ENCODE assay signal across 7 mouse cellular contexts in genomic region chr2:33559752-33560151, GRCm38 (mm10).
DNase-seq lines count a peak whose midpoint lies in the region; ATAC-seq and TF ChIP-seq lines count a peak whose summit lies in the region.

No protein-coding gene starts in this region.

- H3K27me3 ChIP-seq in embryonic facial prominence, embryonic 11.5 days (ENCODE audit: control insufficient read depth, insufficient read depth, low read length) = 0 out of 2 replicates have a peak, but pooled peaks cover 2% of the 10 kb centered on the region
- no peaks in the 10 kb centered on the region for H3K27me3 ChIP-seq in lung, postnatal 0 days (replicated peaks; ENCODE audit: insufficient read depth, low read length)
- no peaks in the 10 kb centered on the region for H3K27me3 ChIP-seq in splenic B cell, adult 2 months (ENCODE audit: control insufficient read depth, insufficient read depth, low read length, poor library complexity, severe bottlenecking)

- no peaks in the 10 kb centered on the region for H3K9me3 ChIP-seq in embryonic facial prominence, embryonic 11.5 days (replicated peaks; ENCODE audit: control insufficient read depth, low read length)
- H3K9me3 ChIP-seq in lung, postnatal 0 days (ENCODE audit: low read length) = no peaks in the 10 kb centered on the region

- peak; percentile 67 for DNase-seq in layer of hippocampus, adult 11-12 months (ENCODE audit: low spot score)
- no peak for DNase-seq in layer of hippocampus, adult 9-10 months (ENCODE audit: low spot score)
- DNase-seq in adrenal gland, adult 2 months = peak; percentile 27
- DNase-seq in embryonic facial prominence, embryonic 11.5 days (ENCODE audit: low spot score) = peak; percentile 66
- peak; percentile 45 to 46 for DNase-seq in kidney, postnatal 25 days
- DNase-seq in lung, postnatal 0 days (ENCODE audit: low spot score) = peak; percentile 38
- DNase-seq in splenic B cell, adult 2 months (ENCODE audit: low read depth, low spot score) = peak; percentile 44

- TF ChIP-seq EP300 in lung, postnatal 0 days (IDR thresholded peaks at IDR 0.05) = no peak

- no peak overlapping the region for H3K4me3 ChIP-seq in embryonic facial prominence, embryonic 11.5 days (ENCODE audit: low read depth, low read length)
- no peak overlapping the region for H3K4me3 ChIP-seq in lung, postnatal 0 days (ENCODE audit: low read depth, low read length)

- ATAC-seq in embryonic facial prominence, embryonic 11.5 days (replicated peaks; ENCODE audit: insufficient number of reproducible peaks, low FRiP score, low TSS enrichment, low read depth) = no peak
- no peak for ATAC-seq in lung, postnatal 0 days

- H3K36me3 ChIP-seq in embryonic facial prominence, embryonic 11.5 days (replicated peaks; ENCODE audit: control insufficient read depth, insufficient read depth, low read depth, low read length) = no peaks in the 10 kb centered on the region
- no peaks in the 10 kb centered on the region for H3K36me3 ChIP-seq in lung, postnatal 0 days (ENCODE audit: insufficient read depth, low read length)
- H3K36me3 ChIP-seq in splenic B cell, adult 2 months (ENCODE audit: control insufficient read depth, insufficient read depth, low read length, poor library complexity, severe bottlenecking) = no peaks in the 10 kb centered on the region

- no peak overlapping the region for H3K4me2 ChIP-seq in embryonic facial prominence, embryonic 11.5 days (ENCODE audit: low read depth, low read length)
- H3K4me2 ChIP-seq in lung, postnatal 0 days (replicated peaks; ENCODE audit: low read depth, low read length) = no peak overlapping the region

- peak; percentile 73 for TF ChIP-seq CTCF in lung, postnatal 0 days (IDR thresholded peaks at IDR 0.05)

- H3K4me1 ChIP-seq in embryonic facial prominence, embryonic 11.5 days (ENCODE audit: control insufficient read depth, insufficient read depth, low read length) = no peaks in the 10 kb centered on the region
- H3K4me1 ChIP-seq in lung, postnatal 0 days (ENCODE audit: insufficient read depth, low read depth, low read length) = no peaks in the 10 kb centered on the region

- 8% methylated on average over 6 of the region's 6 CpGs for WGBS in embryonic facial prominence, embryonic 11.5 days
- WGBS in lung, postnatal 0 days = 5% methylated on average over 6 of the region's 6 CpGs

- H3K9ac ChIP-seq in embryonic facial prominence, embryonic 11.5 days (replicated peaks; ENCODE audit: low read length) = no peak overlapping the region
- no peak overlapping the region for H3K9ac ChIP-seq in lung, postnatal 0 days (replicated peaks; ENCODE audit: low read depth)

- H3K27ac ChIP-seq in embryonic facial prominence, embryonic 11.5 days (replicated peaks; ENCODE audit: low read depth, low read length) = no peak overlapping the region
- no peak overlapping the region for H3K27ac ChIP-seq in lung, postnatal 0 days (ENCODE audit: low read length)
